Comparison of ENCODE assay signal across 18 mouse cellular contexts in the genomic region with DNA sequence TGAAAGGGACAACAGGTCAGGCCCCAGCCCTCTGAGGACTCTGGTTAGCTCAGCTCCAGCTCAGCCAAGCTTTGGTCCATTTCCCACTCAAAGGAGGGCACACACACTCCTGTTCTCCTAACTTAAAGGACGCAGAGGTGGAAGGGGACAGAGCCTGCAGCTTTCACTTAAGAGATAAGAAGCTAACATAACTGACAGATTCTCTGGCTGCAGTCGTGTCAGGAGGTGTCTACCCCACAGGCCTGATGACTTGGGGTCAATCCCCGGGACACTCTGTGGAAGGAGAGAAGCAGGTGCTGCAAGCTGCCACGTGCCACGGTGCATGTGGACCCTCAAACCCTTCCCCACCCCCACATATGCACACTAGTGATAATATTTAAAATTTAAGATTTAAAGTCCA.
DNase-seq lines count a peak whose midpoint lies in the region; ATAC-seq and TF ChIP-seq lines count a peak whose summit lies in the region.
"Had no signal": no experiment of that assay in that cellular context is flagged by ENCODE, and none has a peak within 500 bp of the region (broad histone marks: within the 10 kb centered on the region; RNA-seq: fewer than 3 reads in every experiment).

No protein-coding gene starts in this region.

- no peak for DNase-seq in heart, adult 9 months (ENCODE audit: low spot score in 2 of 2)
- no peak for DNase-seq in kidney, postnatal 0 days (ENCODE audit: low spot score)
- no peak for DNase-seq in kidney, postnatal 25 days
- peak; percentile 33 for DNase-seq in liver
- DNase-seq in adrenal gland, adult 2 months: no peak
- DNase-seq in right cerebral cortex, adult 2 months (ENCODE audit: low spot score in 2 of 2): no peak
- DNase-seq: adrenal gland, postnatal 36 days; cerebellum, postnatal 25 days; gastrocnemius, postnatal 14 days; kidney, postnatal 14 days; lung, embryonic 14.5 days; right cerebral cortex, postnatal 4 days had no signal

- no peaks in the 10 kb centered on the region for H3K27me3 ChIP-seq in heart, embryonic 11.5 days (ENCODE audit: control insufficient read depth, insufficient read depth, low read length)
- H3K27me3 ChIP-seq in kidney, postnatal 0 days (ENCODE audit: insufficient read depth, low read length): no peaks in the 10 kb centered on the region
- H3K27me3 ChIP-seq: intestine, embryonic 15.5 days; neural tube, embryonic 12.5 days had no signal

- peaks cover 32% of the 10 kb centered on the region for H3K4me1 ChIP-seq in heart, embryonic 11.5 days (ENCODE audit: control insufficient read depth, insufficient read depth, low read length)
- peaks cover 14% of the 10 kb centered on the region for H3K4me1 ChIP-seq in kidney, postnatal 0 days (replicated peaks; ENCODE audit: insufficient read depth, low read length)

- TF ChIP-seq CTCF in kidney, postnatal 0 days (IDR thresholded peaks at IDR 0.05; ENCODE audit: low read depth): no peak

- no peaks in the 10 kb centered on the region for H3K36me3 ChIP-seq in heart, embryonic 11.5 days (ENCODE audit: control insufficient read depth, insufficient read depth, low read length)
- H3K36me3 ChIP-seq in kidney, postnatal 0 days (ENCODE audit: insufficient read depth, low read length): no peaks in the 10 kb centered on the region
- H3K36me3 ChIP-seq: hindbrain, embryonic 13.5 days; intestine, embryonic 15.5 days; neural tube, embryonic 12.5 days had no signal

- ATAC-seq in heart, embryonic 11.5 days (replicated peaks; ENCODE audit: insufficient number of reproducible peaks, low FRiP score, low TSS enrichment): no peak
- ATAC-seq in kidney, postnatal 0 days (replicated peaks; ENCODE audit: low FRiP score, low read depth): no peak
- ATAC-seq in megakaryocyte-erythroid progenitor cell, adult 5-6 weeks (replicated peaks; ENCODE audit: low FRiP score, low TSS enrichment, poor library complexity, severe bottlenecking): peak; percentile 76
- ATAC-seq: activated CD4-positive, CD25-positive, alpha-beta regulatory T cell, adult 4 months; intestine, embryonic 15.5 days had no signal

- H3K9ac ChIP-seq in heart, embryonic 11.5 days (ENCODE audit: low read depth, low read length): no peak overlapping the region
- H3K9ac ChIP-seq in kidney, postnatal 0 days (ENCODE audit: low read depth, low read length): no peak overlapping the region
- H3K9ac ChIP-seq: hindbrain, embryonic 13.5 days; intestine, embryonic 15.5 days; lung, embryonic 14.5 days; neural tube, embryonic 12.5 days had no signal

- H3K4me2 ChIP-seq in heart, embryonic 11.5 days: no peak overlapping the region
- no peak overlapping the region for H3K4me2 ChIP-seq in kidney, postnatal 0 days (ENCODE audit: low read length)
- H3K4me2 ChIP-seq: hindbrain, embryonic 13.5 days; intestine, embryonic 15.5 days; lung, embryonic 14.5 days; neural tube, embryonic 12.5 days had no signal

- WGBS in heart, embryonic 11.5 days (ENCODE audit: insufficient replicate concordance): 24% methylated on average over 5 of the region's 5 CpGs
- 68% methylated on average over 5 of the region's 5 CpGs for WGBS in kidney, postnatal 0 days

- H3K4me3 ChIP-seq in heart, embryonic 11.5 days (ENCODE audit: low read depth, low read length): no peak overlapping the region
- no peak overlapping the region for H3K4me3 ChIP-seq in kidney, postnatal 0 days (replicated peaks; ENCODE audit: low read depth, low read length)
- H3K4me3 ChIP-seq: hindbrain, embryonic 13.5 days; intestine, embryonic 15.5 days; neural tube, embryonic 12.5 days had no signal

- H3K27ac ChIP-seq in heart, embryonic 11.5 days (ENCODE audit: low read depth, low read length): peak overlapping the region; percentile 15; the same call in 1 of the 2 replicates
- peak overlapping the region; percentile 8; the same call in 1 of the 2 replicates for H3K27ac ChIP-seq in kidney, postnatal 0 days
- H3K27ac ChIP-seq: hindbrain, embryonic 13.5 days; intestine, embryonic 15.5 days; neural tube, embryonic 12.5 days had no signal

- no peaks in the 10 kb centered on the region for H3K9me3 ChIP-seq in heart, embryonic 11.5 days (replicated peaks; ENCODE audit: control insufficient read depth, low read length)
- no peaks in the 10 kb centered on the region for H3K9me3 ChIP-seq in kidney, postnatal 0 days (replicated peaks; ENCODE audit: low read length)
- H3K9me3 ChIP-seq: hindbrain, embryonic 13.5 days; intestine, embryonic 15.5 days; neural tube, embryonic 12.5 days had no signal
